Mouse (Mus musculus) cerebellum, postnatal 10 days (tissue): Measurements from ENCODE around the gene Sdr42e1.
A peak's percentile ranks its signal among the peaks of the same experiment; 100 is the strongest.

ENCODE experiments used
- DNase-seq, 2 experiments: peaks; one replicate each; pipeline ENCODE4 v3.0.0; 2021; ENCODE audit warnings: mixed read lengths in 2 of 2

The Sdr42e1 gene

DNA sequence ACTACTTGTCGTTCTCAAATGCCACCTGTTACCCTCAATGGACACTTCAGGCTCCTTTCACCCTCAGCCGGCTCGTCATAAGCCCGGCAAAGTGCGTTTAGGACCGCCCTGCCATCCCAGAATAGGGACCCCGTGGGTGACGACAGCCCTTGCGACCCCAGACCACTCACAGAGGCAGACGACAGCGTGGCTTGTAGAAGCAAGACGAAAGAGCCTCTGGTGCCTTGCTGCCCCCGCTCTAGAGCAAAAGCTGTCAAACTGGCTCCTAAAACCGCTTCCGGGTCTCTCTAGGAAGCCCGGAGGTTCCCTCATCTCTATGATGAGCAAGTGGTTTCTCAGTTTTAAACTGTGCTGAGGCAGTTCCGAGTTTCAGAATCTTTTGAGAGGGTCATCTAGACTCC, at the start of gene Sdr42e1:
Gene Sdr42e1 (minus strand): TSS at position 260 of the 401 bp plus-strand sequence.
- DNase-seq: peak; percentile 31 to 42

GRCm38 (mm10) chr8:117718152-117718860, 44.8 kb upstream of the Sdr42e1 start:
- DNase-seq: no peak

- DNase-seq: no peak
Observed at GRCm38 (mm10) chr8:117715896-117716295, 42.4 kb upstream of the Sdr42e1 start.

DNA sequence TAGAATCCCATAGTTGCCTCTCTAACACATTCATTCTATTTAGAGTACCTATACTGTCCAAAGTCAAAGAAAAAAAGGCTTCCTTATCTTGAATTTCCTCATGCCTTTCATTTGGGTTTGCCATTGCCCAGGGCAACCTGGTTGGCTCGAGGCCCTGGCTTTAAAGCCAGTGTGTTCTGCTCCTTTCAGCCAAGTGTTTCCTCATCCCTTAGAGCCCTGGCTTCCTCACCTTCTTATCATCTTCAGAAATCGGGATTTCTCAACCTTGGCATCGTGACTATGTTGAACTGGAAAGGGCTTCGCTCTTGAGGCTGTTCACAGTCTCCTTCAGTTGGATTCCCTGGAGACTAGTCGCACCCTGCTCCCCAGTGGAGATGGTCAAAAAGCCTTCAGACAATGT, 41.1 kb upstream of the Sdr42e1 start:
- DNase-seq: no peak

DNA sequence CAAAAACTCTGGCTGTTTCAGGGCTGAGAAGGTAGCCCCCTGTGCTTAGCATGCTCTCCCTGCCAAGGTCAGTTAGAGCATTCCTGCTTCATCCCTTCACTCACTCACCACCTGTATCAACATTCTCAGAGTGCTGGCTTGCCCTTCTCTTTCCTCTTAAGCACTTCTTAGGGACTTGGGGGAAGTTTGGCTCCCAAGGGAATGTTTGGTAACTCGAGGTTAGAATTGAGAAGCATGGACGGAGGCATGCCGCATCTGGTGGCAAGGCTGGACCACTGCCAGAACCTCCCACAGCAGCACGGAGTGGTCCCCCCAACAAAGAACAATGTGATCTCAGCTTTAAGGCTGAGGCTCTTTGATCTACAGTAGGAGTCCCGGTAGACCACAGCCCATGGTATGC, 38.7 kb upstream of the Sdr42e1 start:
- DNase-seq: no peak

- no peak for DNase-seq
Observed at GRCm38 (mm10) chr8:117706141-117706540, 32.7 kb upstream of the Sdr42e1 start.

DNA sequence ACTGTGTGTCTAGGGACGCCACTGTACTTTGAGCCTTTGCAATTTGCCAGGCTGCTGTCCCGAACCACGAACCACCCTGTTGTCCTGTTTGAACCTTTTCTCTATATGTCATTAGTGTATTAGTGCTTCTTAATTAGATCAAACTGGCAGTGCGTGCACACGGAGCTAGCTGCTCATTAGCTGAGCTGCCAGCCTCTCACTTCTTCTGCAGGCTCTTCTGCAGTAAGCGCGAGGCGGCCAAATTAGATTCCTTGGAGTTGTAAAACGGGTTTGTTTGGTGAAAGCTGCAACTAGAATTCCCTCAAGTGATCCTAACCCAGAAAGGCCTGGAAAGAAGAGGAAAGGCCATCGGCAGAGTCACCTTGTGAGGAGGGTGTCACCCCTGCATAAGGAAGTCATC, 29.2 kb upstream of the Sdr42e1 start:
- no peak for DNase-seq

DNA sequence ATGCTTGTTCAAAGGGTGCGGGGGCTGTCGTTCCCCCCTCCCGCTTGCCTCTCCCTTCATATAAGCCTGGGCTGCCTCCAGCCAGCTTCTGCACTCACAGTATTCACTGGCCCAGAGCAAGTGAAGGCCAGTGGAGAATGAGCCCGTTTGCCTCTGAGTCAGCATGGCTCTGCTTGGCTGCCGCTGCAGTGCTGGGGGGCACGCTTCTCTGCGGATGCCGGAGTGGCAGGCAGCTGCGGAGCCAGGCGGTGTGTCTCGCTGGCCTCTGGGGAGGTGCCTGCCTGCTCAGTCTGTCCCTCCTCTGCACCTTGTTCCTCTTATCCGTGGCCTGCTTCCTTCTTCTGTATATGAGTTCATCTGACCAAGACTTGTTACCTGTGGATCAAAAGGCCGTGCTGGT, 28.4 kb upstream of the Sdr42e1 start, which contains the start of gene Hsd17b2:
Gene Hsd17b2 (plus strand): TSS at position 46 of the 400 bp plus-strand sequence.
- DNase-seq: peak in 1 of 2 experiments; percentile 22

GRCm38 (mm10) chr8:117701246-117701645, 27.8 kb upstream of the Sdr42e1 start:
- DNase-seq: no peak

DNA sequence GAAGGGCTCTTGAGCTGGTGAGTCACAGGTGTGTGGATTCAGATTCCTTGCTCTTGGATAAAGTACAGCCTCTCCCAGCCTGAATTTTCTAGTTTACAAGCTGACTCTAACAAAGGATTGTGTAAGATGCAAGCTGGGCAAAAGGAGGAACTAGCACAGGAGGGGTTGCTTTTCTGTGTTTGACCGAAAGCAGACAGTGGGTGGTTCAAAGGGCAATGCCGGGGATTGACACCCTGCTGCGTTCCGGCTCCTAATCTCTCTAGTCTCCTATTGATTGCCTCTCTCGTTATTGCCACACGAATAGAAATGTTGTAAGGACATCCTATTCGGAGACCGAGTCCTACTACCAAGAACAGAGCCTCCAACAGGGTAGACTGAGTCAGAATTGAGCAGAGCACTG, 27.2 kb upstream of the Sdr42e1 start:
- no peak for DNase-seq

GRCm38 (mm10) chr8:117697248-117697647, 23.8 kb upstream of the Sdr42e1 start:
- DNase-seq: peak; percentile 74 to 78

DNA sequence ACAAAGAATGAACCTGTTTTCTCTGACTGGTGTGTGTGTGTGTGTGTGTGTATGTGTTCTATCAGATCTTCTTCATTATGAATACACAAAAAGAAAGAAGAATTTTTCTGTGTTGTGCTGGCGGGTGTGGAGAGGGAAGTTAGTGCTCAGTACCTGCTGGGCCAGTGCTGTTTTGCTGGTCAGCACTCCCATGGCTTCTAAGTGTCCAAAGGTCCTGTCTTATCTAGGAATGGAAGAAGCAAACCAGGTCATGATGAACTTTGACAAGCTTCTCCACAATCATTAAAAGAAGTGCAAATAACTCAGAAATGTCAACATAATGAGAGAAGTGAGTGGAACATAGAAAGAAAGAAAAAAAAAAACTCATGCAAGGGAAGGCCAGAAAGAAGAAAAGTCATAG, 22.1 kb upstream of the Sdr42e1 start:
- DNase-seq: no peak

DNA sequence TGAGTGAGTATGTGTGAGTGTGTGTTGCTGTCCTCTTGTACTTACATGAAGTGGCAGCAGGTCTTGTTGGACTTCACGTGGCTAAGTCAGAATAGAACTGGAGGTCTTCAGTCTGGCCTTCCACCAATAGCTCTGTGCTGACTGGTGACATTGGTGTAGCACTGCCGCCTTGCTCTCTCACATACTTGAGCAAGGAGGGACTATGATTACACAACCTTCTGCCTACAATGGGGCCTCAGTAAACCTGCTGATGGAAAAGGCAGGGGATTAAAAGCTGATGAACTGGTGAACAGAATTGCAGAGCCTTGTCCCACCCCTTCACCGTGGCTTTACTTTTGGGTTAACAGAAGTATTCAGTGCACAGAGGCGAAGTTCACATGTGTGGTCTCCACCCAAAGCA, 18.6 kb upstream of the Sdr42e1 start:
- no peak for DNase-seq

GRCm38 (mm10) chr8:117687890-117688289, 14.4 kb upstream of the Sdr42e1 start:
- no peak for DNase-seq

- no peak for DNase-seq
Observed at GRCm38 (mm10) chr8:117684504-117684903, 11.0 kb upstream of the Sdr42e1 start.

DNA sequence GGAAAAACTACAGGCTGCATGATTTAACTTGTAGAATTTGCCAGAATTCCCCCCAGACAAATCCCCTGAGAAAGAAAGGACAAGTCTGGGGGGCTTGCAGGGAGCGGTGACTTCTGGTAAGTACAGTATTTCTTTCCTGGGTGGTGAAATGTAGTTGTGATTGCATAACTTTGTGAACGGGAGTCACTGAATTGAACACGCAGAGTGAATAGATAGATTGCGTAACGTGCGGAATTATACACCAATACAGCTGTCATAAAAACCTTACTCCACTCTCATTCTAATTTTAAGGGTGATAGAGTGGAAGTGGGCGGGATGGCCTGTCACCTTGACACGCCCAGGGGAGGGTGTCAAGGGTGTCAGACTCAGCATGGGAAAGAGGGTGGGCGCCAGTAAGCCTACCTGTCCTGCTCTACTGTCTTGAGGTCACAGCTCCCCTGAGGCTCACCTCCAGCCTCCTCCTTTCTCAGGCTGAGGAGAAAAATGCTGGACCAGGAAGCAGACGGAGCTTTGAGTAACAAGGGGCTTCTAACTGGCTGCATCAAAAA, 10.5 kb upstream of the Sdr42e1 start:
- DNase-seq: no peak

- no peak for DNase-seq
Observed at GRCm38 (mm10) chr8:117678650-117679049, 5.2 kb upstream of the Sdr42e1 start.

DNA sequence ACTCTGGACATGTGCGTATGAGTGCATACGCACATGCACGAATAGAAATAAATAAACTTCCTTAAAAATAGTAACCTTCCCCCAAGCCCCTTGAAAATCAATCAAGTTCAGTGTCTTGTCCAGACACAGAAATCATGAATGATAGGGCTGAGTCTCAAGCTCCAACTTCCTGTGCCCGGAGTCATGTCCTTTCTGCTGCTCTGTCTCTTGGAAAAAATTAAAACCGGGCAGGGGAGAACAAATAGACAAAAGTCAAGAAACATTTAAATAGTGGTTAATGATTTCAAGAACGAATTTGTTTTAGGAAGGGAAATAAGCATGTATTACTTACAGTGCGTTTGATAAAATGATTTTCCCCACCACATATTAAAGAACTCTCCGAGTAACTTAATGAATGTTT, 3.5 kb upstream of the Sdr42e1 start:
- DNase-seq: no peak

DNA sequence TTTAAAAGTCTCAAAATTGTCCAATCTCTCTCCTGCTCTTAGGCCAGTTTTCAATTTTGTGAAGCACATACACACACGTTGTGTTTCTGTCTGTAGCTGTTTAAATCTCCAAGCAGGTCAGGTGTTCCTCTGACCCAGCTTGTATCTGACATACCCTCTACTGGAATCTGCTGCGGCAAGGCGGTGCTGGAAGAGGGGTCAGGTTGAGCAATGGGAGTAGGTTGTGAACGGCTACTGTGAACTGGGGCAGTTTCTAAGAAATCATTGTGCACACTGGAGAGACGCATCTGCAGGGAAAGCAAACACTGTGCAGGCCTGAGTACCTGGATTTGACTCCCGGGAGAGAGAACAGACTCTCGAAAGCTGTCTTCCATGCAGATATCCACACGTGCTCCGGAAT, 3.0 kb upstream of the Sdr42e1 start:
- DNase-seq: no peak

- no peak for DNase-seq
Observed at GRCm38 (mm10) chr8:117675171-117675570, 1.7 kb upstream of the Sdr42e1 start.

DNA sequence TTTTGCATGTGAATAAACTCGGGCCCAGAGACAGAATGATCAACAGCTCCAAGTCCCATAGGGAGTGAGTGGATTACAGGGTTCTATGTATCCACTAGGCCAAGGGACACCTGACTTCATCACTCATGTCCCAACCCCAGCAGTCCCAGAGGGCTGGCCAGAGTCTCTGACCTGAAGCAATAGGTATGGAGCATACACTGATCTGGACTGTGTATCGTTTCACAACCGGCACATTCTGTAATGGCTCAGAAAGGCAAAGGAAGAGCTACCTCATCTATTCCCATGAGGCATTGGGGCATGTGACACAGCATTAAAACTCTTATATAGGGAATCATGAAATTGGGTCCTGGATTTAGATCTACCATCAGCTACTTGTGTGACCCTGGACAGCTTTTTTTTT, 931 bp downstream of the Sdr42e1 start:
- DNase-seq: no peak

DNA sequence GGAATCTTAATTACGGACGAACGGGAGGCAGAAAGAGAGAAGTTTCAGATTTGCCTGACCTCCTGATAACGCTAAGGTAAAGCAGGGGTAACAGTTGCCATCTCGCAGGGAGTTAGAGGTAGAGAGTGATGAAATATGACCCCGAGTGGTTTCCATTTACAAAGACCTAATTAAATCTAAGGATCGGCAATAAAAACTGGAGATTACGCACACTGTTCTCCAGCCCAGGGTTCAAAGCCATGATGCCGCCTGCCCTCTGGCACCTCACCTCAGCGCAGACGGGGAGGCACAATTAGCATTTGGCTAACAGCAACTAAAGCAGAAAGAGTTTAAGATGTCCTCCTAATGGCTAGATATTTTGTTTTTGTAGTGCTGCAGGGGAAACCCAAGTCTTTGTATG, 3.0 kb downstream of the Sdr42e1 start:
- no peak for DNase-seq

GRCm38 (mm10) chr8:117667349-117668124, 6.0 kb downstream of the Sdr42e1 start:
- DNase-seq: no peak
